Mouse (Mus musculus) ES-CJ7 (cell line): ENCODE data around the gene Fam172a.
A peak's percentile ranks its signal among the peaks of the same experiment; 100 is the strongest.

Experiments used
- DNase-seq: peaks from one replicate; pipeline ENCODE4 v3.0.0; 2011; ENCODE audit warnings: low read depth, low spot score

The Fam172a gene

DNA sequence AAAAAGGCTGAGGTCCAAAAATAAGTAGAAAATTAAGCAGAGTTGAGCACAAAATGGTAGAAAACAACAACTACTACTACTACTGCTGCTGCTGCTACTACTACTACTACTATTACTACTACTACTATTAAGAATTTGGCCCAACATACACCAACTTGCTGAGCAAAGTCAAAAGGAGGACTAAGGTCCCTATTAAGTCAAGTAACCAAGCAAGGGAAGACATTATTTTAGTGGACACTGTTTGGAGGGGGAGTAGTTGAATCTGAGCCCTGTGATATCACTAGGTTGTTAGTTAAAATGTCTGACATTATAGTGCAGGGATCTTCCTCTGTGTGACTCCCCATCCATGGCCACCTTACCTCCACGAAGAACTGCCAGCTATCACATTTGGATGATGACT is 476.2 kb downstream of the Fam172a start:
- no peak for DNase-seq

DNA sequence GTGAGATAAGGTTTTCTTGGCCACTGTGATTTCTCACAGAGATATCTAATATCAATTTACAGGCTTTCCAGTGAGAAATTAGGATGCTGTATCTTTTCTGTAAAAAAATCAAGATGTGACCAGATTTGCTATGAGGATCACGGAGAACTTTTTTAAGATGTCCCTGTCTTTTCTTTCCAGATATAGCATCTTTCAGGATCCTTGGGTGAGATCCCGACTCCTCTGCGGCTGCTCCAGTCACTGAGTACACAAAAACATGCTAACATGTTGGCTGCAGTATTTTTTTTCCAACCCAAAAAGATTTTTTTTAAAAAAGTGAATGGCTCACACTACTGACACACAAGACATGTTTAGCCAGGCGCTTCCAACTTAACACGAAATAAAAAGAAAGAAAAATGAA is 476.9 kb downstream of the Fam172a start:
- no peak for DNase-seq

DNA sequence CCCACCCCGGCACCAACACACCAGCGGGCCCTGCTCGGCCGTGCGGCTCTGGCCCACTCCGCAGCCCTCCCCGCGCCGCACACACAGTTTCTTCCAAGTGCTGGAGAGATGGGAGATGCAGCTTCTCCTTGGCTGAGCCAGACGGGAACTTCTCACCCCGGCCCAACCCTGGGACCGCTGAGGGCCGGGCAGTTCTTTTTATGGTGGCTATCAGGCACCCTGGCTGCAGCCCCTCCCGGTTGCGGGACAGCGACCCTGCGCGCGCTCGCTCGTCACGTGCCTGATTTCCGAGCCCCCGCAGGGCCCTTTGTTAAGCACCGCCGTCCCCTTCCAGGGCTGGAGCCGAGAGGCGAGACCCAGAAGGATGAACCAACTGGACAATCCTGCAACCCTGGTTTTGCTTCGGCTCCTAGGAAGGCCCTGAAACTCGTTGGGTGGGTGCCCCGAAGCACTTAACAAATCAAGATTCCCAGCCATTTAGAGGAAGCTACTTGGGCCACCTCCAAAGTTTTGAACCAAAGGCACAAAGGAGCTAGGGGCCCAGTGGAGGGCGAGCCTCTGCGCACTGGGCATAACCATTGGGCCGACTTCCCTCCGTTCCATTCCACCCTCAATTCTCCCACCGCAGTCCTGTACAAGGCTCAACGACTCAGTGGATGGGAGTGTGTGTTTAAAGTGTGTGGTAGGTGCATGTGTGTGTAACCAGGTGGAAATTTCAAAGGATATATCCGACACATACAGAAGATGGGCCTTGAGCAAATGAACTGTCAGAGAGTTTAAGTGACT is 477.7 kb downstream of the Fam172a start:
- DNase-seq, result peak; percentile 36

DNA sequence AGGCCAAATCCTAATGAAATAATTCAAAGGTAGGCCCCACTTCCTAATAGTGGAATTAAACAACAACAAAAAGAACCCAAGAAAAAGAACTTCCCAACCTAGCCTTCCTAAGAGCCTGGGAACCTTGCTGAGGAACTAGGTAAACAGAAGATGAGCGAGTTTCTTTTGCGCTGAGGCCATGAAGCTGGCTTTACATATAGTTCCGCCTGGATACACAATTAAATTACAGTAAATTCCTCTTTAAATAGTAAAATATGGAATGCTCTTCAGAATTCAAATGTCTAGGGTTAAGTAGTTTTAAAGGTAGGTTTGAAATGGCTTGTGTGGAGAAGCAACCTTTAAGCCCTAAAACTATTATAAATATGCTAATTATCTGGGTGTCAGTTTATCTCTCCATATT is 478.4 kb downstream of the Fam172a start:
- DNase-seq, result no peak

DNA sequence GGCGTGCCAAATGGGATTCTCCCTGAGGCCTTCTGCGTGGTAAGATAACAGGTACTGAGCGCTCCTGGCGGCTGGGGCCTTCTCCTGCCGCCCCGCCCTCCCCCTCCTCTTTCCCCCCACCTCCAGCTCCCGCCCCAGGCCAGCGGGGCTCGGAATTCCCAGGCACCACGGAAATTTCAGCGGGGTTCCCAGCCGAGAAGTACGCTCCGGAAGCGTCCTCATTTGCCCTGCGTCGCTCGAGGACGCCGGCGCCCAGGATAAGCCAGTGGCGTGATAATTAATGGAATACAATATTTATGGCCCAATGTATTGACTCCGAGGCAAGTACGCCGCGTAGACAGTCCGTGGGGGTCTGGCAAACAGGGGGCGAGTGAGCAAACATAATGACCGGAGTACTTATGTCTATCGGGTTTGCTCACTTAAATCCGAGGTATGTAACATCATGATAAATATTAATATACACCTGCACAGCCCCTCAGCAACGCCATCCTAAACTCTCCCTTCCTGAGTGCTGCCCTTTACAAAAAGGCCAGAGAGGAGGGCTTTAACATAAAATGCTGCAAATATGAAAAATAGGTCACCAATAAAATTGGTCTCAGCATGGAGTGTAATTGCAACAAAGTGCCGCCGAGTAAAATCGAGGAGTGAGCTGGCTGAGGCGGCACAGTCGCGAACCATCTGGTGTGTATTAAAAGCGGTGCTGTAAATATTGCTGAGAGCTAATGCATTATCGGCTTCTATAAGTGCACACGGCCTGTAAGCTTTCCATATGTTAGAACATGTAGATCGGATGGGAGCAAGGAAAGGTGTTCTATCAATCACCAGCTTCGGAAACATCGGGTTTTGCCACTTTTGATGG is 479.5 kb downstream of the Fam172a start:
- DNase-seq, result no peak

DNA sequence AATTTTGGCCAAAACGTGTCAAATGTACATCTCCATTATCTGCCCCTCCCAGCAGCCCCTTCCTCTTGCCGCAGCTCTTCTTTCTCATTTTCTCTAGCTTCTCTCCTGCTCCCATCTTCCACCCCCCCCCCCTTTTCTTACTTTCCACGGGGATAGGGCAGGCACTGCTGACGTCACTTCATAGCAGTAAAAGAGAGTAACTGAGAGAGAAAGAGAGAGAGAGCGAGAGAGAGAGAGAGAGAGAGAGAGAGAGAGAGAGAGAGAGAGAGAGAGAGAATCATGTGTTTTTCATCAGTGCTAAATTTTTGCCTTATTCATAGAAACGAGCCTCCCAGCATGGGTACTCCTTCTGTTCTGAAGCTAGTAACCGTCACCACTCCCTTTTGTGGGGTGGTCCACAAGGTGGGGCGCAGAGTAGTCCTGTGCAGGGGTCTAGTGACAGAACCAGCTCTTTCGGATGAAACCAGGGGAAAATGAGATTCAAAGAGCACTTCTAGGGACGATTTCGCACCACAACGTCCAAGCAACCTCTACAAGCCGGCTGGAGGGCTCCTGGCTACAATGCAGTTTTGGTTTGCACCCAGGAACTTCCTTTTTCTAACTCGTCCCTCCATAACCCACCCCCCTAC is 480.2 kb downstream of the Fam172a start:
- DNase-seq, result no peak

DNA sequence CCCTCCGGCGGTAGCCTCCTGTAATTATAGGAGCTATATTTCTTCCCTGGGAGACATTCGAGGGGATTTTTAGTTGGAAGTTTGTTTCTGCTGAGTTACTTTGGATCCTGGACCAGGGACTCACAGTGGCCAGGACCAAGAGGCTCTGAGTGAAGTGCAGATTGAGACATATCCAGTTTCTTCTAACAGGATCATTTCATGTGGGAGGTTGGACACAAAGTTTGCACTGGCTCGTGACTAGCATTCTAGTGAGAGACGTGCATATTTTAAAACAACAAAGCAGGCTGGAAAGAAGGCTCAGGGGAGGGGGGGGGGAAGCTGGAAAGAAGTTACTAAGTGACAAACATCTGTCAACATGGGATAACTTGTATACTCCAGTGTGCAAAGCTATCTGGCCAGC is 481.2 kb downstream of the Fam172a start:
- DNase-seq, result no peak

DNA sequence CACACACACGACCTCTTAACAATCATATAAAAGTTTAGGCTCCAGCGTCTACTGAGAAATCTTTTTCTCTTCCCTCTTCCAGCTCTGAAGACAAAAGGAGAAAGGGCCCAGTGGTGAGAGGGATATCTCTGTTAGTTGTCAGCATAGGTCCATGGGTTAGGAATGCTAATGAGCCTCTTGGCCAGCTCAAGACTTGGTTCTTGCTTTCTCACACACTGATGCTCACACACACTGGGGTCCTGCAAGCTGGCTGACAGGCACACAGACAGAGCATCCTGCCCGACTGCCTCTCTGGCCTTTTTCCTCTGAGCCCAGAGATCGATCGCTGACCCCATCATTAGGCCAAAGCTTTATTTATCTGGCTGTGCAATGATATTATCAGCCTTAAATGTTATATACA is 482.2 kb downstream of the Fam172a start:
- DNase-seq, result no peak

DNA sequence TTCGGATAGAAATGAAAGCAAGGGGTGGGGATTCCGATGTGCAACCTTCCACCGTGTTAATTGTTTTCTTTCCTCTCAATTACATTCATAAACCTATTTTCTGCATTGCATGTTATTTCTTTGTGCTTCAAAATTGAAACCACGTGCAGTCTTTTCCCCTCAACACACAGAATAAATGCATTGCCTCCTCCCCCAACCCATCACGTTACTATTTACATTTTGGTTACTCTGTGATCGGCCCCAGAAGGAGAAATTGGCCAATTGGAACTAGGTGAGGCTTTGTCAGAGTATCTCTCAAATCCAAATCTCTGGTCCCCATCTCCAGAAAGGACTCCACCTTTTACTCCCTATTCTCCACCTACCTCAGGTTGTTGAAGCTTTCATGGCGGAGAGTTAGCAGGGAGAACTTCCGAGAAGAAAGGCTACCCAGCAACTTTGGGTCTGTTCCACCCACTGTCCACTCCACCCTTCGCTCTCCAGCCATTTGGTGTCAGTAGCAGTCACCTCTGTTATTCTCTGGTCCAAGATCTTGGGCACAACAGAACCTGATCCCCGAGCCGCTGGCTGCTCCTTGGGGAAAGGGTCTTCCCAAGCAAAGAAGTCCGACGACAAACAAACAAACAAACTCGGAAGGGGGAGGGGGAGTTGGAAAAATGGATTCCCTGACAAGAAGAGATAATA is 483.1 kb downstream of the Fam172a start:
- no peak for DNase-seq

DNA sequence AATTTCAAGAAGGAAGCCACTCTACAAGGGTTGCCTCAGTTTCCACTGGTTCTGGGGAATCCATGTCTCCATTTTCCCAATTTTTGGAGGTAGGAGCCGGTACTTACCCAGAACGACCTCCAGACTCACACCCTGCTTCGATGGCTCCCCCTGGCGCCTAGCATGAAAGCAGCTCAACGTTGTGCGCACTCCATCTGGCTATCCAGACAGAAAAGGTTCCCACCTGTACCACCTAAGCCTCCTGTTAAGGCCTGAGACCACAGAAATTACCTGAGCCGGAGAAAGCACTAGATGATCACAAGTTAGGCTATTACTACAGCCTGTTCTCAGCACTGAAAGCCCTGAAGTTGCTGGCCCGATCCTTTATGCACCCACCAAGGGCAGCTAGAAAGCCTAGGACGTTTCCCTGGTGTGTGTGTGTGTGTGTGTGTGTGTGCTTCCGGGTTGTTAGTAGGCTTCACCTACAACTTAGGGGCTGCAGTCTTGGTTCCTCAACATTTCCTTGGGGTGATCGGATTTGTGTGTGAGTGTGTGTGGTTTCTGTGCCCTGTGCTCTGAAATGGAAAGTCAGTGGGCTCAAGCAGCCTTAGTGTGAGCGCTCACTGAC is 484.6 kb downstream of the Fam172a start:
- peak; percentile 77 for DNase-seq

DNA sequence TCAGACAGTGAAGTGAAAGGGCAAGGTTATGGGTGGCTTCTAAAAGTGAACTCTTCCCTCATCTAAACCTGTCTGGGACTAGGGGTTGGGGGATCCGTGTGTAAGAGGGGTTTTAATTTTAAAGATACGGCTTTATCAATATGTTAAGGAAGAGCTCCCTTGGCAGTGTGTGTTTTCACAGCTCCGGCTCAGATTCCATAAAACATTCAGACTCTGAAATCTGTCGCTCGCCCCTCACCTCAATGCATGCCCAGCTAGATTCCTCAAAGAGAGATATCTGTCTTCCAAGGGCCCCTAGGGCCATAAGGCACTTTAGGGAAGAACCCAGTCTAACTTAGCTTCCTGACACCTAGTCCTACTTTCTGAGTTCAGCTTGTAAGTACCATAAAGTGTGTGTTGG is 486.0 kb downstream of the Fam172a start:
- DNase-seq, result no peak

DNA sequence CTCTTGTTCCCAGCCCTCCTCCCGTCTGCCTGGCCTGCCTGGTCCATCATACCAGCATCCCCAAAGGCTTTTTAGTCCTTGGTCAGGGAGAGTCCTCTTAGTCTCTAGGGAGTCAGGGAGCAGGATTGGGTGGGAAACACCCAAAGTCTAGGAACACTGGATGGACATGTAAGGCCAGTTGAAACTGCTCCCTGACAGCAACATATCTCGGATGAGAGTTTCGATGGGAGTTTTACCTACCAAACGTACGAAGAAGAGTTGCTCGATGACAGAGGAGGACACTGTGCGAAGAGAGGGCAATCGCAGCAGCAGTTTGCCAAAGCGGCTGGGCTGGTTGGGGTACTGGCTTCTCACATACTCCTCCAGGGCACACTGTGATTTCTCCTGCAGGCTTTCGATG is 487.8 kb downstream of the Fam172a start:
- no peak for DNase-seq

DNA sequence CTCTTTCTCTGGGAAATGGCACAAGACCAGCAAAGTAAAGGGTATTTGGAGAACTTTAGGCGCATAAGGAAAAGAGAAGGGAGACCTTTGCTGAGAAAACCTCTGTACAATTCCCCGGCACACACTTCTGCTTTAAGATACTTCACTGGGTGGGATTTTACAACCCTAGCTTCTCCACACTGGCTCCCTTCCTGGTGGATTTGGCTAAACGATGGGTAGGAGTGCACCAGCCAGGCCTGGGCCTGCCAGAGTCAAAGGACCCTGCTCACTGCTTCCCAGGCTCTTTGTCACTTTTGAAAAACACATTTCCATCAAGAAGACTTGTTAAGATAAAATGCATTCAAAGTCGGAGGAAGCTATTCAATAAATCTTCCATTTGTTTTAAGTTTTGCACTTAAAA is 491.4 kb downstream of the Fam172a start:
- no peak for DNase-seq

DNA sequence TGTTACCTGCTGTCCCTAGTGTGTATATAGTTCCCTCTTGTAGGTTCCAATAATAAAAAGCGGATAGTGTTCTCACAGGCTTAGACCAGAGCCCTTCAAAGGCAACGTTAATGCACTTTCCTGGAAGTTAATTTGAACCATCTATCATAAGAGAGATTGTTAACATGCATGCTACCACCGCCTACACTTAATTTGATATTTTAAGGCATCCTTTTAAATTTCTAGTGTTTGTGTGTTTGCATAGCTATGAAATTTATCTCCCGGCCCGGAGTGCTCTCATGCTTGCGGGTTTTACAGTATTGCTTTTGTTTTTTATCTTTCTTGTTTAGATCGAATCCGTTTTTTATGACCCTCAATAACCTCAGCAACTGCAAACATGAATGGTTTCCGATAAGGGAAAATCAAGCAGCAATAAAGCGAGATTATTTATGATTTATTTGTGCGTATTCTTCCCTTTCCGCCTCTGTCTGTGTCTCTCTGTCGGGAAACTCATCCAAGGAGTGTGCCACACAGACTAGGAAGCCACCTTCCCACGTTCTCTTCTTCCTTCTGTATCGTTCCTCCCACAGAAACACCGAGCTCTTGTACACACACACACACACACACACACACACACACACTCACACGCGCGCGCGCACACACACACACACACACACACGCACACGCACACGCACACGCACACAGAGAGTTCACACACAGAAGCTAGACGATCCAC is 492.5 kb downstream of the Fam172a start:
- no peak for DNase-seq

DNA sequence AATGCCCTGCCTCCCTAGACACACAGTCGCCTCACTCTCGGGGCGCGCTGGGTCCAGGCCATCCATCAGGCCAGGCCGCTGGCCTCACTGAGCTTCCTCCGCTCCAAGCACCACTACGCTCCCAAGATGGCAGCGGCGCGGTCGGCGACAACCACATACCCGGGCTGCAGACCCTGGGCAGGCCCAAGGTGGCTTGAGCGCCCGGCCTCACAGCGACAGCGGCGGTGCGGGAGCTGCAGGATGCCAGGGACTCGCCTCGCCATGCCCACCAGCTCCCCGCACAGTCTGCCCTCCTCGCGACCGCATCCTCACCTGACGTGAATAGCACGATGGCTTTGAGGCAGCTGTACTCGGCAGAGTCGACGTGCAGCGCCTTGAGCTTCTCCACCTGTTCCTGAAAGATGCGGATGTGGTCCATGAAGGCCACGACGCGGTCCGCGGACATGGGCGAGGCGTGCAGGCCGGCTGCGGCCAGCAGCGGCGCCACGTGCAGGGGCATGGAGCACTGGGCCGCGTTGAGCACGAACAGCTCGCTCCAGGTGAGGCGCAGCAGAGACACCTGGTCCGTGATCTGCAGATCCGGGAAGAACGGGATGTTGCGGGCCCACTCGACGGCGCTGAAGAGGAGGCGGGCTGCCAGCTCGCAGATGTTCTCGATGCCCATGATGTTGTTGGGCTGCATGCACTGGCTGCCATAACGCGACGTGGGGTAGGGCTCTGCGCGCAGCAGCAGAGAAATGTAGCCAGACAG is 493.2 kb downstream of the Fam172a start:
- peak; percentile 42 for DNase-seq

DNA sequence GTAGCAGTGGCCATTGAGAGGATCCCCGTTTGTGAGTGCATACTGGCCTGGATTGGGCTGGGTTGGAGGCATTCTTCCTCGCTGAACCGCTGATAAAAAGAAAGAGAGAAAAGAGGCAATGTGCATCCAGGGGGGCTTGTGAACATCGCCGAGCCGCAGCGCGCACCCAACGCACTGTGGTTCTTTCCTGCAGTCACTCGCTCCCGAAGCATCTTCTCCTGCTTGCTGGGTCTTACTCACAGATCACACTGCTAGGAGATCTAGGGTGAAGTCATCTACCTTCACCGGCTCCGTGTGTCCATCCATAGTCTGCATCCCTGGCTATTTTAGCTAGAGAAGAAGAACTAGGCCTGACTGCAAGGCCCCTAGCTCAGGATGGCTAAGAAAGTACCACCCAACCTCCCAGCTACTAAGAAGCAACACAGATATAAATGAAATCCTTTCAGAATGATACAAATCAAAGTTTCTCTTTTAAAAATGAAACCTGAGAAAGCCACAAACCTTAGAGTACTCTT is 493.8 kb downstream of the Fam172a start:
- DNase-seq, result peak; percentile 23

DNA sequence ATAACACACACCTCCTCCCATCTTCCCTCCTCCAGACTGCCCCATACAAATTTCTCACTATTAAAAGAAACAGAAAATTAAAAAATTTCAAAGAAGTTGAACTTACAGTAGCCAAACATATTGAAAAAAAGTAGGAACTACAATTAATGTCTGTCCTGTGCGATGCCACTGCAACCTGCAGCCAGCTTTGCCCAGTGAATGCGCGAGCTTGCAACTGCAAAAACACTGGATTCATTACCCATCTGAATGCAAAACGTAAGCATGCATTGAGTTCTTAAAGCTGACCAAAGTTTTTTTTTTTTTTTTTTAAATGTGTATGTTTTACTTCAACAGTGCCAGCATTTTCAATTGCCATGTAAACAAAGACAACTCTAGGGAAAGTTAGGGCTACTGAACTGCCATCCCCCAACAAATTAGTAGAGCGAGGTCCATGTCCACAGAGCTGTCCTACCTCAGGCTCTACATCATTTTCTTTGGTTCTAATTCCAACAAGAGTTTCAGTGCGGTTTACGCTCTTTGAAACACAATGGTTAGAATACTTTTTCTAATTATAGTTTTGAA is 494.5 kb downstream of the Fam172a start:
- no peak for DNase-seq

DNA sequence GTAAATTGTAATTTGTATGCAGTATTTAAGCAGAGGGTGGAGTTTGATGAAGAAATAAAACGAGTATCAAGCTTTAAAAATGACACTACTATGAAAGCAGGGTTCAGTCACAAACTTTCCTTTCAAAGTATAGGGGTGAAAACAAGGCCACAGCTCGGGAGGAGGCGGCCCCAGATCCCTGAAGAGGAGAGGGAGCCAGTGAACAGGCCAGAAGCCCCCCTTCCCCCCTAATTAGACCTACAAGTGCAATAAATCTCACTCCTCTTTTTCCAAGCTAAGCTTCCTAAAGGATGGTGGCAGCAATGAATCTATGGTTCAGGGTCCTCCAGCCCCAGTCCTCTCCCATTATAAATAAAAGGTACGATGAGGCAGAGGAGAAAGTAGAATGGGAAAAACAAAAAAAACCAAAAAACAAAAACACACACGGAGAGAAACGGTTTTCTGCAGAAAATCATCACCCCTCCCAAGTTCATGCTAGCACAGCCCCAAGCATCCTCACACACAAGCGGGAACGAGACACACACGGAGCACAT is 495.5 kb downstream of the Fam172a start:
- no peak for DNase-seq

DNA sequence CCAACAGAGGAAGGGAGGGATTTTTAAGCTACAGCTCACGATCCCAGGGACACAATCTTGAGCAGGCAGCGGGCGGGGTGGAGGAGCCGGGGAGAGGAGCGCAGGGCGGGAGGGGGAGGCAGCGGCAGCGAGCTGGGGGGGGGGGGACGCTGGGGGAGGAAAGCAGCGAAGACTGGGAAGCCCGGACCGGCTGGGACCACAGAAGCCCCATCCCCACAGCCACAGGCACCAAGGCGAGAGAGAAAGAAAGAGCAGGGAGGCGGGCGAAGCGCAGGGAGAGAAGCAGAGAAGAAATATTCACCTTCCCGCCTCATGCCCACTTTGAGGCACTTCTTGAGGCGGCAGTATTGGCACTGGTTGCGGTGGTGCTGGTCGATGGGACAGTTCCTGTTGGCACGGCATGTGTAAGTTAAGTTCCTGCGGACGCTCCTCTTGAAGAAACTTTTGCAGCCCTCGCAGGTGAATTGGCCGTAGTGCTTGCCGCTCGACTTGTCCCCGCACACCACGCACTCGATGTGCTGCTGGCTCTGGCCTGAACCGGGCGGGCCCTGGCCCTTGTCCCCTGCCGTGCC is 496.1 kb downstream of the Fam172a start:
- peak; percentile 65 for DNase-seq
